Mouse (Mus musculus): ENCODE data around the gene Otop1. TPM values are rescaled to one million over a fixed set of nuclear protein-coding genes. Genes with fewer than 3 reads are reported as not detected.

Otop1 gene
- total RNA-seq, 1 experiment from 2014 or later: not detected

Other genes with a start within 250 kb of the Otop1 start
- gene Stx18, start 237.2 kb upstream of the Otop1 start, total RNA-seq (2017): 50.6 to 57.1 TPM (median 50.7 TPM) in 3 replicates
- 0.38 TPM in 1 of 3 replicates, not detected in the others for gene Nsg1, start 116.1 kb upstream of the Otop1 start, total RNA-seq (2017)
- 15.2 to 21.8 TPM (median 18.2 TPM) in 3 replicates for gene Zbtb49, start 55.5 kb upstream of the Otop1 start, total RNA-seq (2017)
- 35.3 to 51.1 TPM (median 47.3 TPM) in 3 replicates for gene Lyar, start 55.5 kb upstream of the Otop1 start, total RNA-seq (2017)
- gene Tmem128, start 15.8 kb upstream of the Otop1 start, total RNA-seq (2017): 56.3 to 79.6 TPM (median 68.6 TPM) in 3 replicates
- gene Drd5, start 43.4 kb downstream of the Otop1 start, total RNA-seq (2017): not detected in 3 replicates
- 10.6 to 16.0 TPM (median 11.7 TPM) in 3 replicates for gene Slc2a9, start 227.2 kb downstream of the Otop1 start, total RNA-seq (2017)

All from monocyte, adult 5-6 weeks (primary cell).